ENCODE assay signal across 26 mouse cellular contexts in the genomic region with DNA sequence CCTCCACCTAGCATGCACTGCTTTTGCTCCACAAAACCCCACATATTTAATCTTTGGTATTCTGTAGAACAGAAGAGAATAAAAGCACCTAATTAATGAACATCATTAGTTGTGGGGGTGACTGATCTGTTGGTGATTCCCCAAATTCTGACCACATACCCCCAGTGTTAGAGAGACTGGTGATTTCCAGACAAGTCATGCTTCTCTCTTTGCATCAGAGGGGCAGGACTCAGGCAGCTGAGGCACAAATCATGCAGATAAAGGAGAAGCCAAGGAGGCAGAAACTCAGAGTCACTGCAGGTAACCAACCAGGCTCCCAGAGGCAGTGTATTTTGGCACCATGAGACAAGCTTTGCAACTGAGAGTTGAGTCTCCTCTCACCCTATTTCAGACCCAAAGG.
"Had no signal": no experiment of that assay in that cellular context is flagged by ENCODE, and none has a peak within 500 bp of the region (broad histone marks: within the 10 kb centered on the region; RNA-seq: fewer than 3 reads in every experiment).

No protein-coding gene starts in this region.

- H3K9ac ChIP-seq: heart, embryonic 12.5 days; hindbrain, embryonic 12.5 days; hindbrain, embryonic 14.5 days; intestine, embryonic 15.5 days; limb, embryonic 12.5 days; liver, embryonic 13.5 days; liver, embryonic 15.5 days had no signal

- H3K9me3 ChIP-seq: heart, embryonic 10.5 days; heart, embryonic 12.5 days; hindbrain, embryonic 10.5 days; hindbrain, embryonic 12.5 days; intestine, embryonic 15.5 days; limb, embryonic 12.5 days; liver, embryonic 13.5 days; liver, embryonic 15.5 days had no signal

- H3K27me3 ChIP-seq: heart, embryonic 12.5 days; hindbrain, embryonic 12.5 days; intestine, embryonic 15.5 days; limb, embryonic 12.5 days; liver, embryonic 15.5 days had no signal

- H3K4me3 ChIP-seq: gastrocnemius, adult 2 months; heart, embryonic 10.5 days; heart, embryonic 12.5 days; hindbrain, embryonic 10.5 days; hindbrain, embryonic 12.5 days; intestine, embryonic 15.5 days; limb, embryonic 12.5 days; liver, embryonic 13.5 days; liver, embryonic 15.5 days had no signal

- DNase-seq: gastrocnemius, adult 2 months; gastrocnemius, postnatal 10 days; gastrocnemius, postnatal 25 days; heart, adult 18-20 months; heart, postnatal 10 days; heart, postnatal 4 days; kidney, adult 18-20 months; kidney, adult 8-10 months; kidney, postnatal 10 days; kidney, postnatal 25 days; kidney, postnatal 4 days; layer of hippocampus, adult 9-11 months; layer of hippocampus, postnatal 36 days; left cerebral cortex, postnatal 4 days; liver, embryonic 13.5 days had no signal

- H3K36me3 ChIP-seq: heart, embryonic 10.5 days; heart, embryonic 12.5 days; hindbrain, embryonic 10.5 days; hindbrain, embryonic 12.5 days; intestine, embryonic 15.5 days; limb, embryonic 12.5 days; liver, embryonic 13.5 days; liver, embryonic 15.5 days had no signal

- H3K4me2 ChIP-seq: heart, embryonic 12.5 days; hindbrain, embryonic 12.5 days; hindbrain, embryonic 14.5 days; intestine, embryonic 15.5 days; limb, embryonic 12.5 days; liver, embryonic 13.5 days; liver, embryonic 15.5 days had no signal

- H3K4me1 ChIP-seq: limb, embryonic 12.5 days had no signal

- H3K27ac ChIP-seq: gastrocnemius, adult 2 months; heart, embryonic 10.5 days; hindbrain, embryonic 10.5 days; hindbrain, embryonic 12.5 days; hindbrain, embryonic 14.5 days; intestine, embryonic 15.5 days; limb, embryonic 12.5 days; liver, embryonic 13.5 days; liver, embryonic 15.5 days had no signal

- ATAC-seq: hindbrain, embryonic 16.5 days; inflammation-experienced regulatory T-cells, adult 6 months; intestine, embryonic 15.5 days; intestine, postnatal 0 days had no signal
